Mouse (Mus musculus) megakaryocyte, embryonic 14.5 days (primary cell): ENCODE results near the gene Rnf126.

Source experiments
- FLI1 ChIP-seq: IDR thresholded peaks from 2 replicates; pipeline ENCODE4 v1.6.1; 2012; ENCODE audit warnings: low read length, inconsistent platforms, mixed read lengths
- GATA1 ChIP-seq: IDR thresholded peaks from 3 replicates; pipeline ENCODE4 v1.6.1; 2012; ENCODE audit warnings: mixed read lengths, low read length, inconsistent platforms, borderline replicate concordance

GRCm38 (mm10) chr10:79738259-79738658 is 28.5 kb downstream of the Rnf126 start:
- TF ChIP-seq GATA1, result no peak
- TF ChIP-seq FLI1, result no peak
